37 mouse cellular contexts compared by ENCODE assay signal in genomic region chr6:120062934-120063333, GRCm38 (mm10). TPM values are rescaled to one million over a fixed set of nuclear protein-coding genes. Genes with fewer than 3 reads are reported as not detected.
DNase-seq lines count a peak whose midpoint lies in the region; ATAC-seq and TF ChIP-seq lines count a peak whose summit lies in the region.
"Had no signal": no experiment of that assay in that cellular context is flagged by ENCODE, and none has a peak within 500 bp of the region (broad histone marks: within the 10 kb centered on the region; RNA-seq: fewer than 3 reads in every experiment).

No protein-coding gene starts in this region.

- no peak overlapping the region for H3K9ac ChIP-seq in intestine, embryonic 16.5 days (ENCODE audit: low read depth, low read length)
- H3K9ac ChIP-seq: embryonic facial prominence, embryonic 13.5 days; hindbrain, embryonic 13.5 days; limb, embryonic 12.5 days; lung, embryonic 15.5 days had no signal

- ATAC-seq in intestine, embryonic 16.5 days = no peak
- ATAC-seq: forebrain, embryonic 16.5 days; intestine, postnatal 0 days; midbrain, embryonic 16.5 days had no signal

- 86% methylated on average over 5 of the region's 5 CpGs for WGBS in intestine, embryonic 16.5 days

- H3K9me3 ChIP-seq in intestine, embryonic 16.5 days (ENCODE audit: control insufficient read depth, low read length) = no peaks in the 10 kb centered on the region
- H3K9me3 ChIP-seq: embryonic facial prominence, embryonic 13.5 days; hindbrain, embryonic 13.5 days; limb, embryonic 12.5 days; lung, embryonic 15.5 days had no signal

- H3K27me3 ChIP-seq in intestine, embryonic 16.5 days (replicated peaks; ENCODE audit: control insufficient read depth, insufficient read depth, low read length) = no peaks in the 10 kb centered on the region
- H3K27me3 ChIP-seq: CH12.LX; embryonic facial prominence, embryonic 13.5 days; hindbrain, embryonic 13.5 days; limb, embryonic 12.5 days; lung, embryonic 15.5 days had no signal

- no peaks in the 10 kb centered on the region for H3K4me1 ChIP-seq in cortical plate, adult 2 months (ENCODE audit: control insufficient read depth, insufficient read depth, low read length)
- H3K4me1 ChIP-seq in intestine, embryonic 16.5 days (ENCODE audit: control insufficient read depth, insufficient read depth, low read length) = no peaks in the 10 kb centered on the region
- H3K4me1 ChIP-seq: embryonic facial prominence, embryonic 13.5 days; hindbrain, embryonic 13.5 days; limb, embryonic 12.5 days; lung, embryonic 15.5 days had no signal

- TF ChIP-seq CTCF in cortical plate, adult 2 months (IDR thresholded peaks at IDR 0.05; ENCODE audit: extremely low read depth, insufficient read depth, low read length) = no peak

- intact Hi-C loops in left cerebral cortex, postnatal 4 days (cut with DNase I) = no loop called here

- peak; percentile 4 to 15 for DNase-seq in frontal cortex, adult 2 months (ENCODE audit: extremely low spot score in 1 of 2, low spot score in 1 of 2)
- no peak for DNase-seq in frontal cortex, postnatal 10 days (ENCODE audit: low spot score in 2 of 2)
- peak; percentile 22 for DNase-seq in left cerebral cortex, adult 11 months (ENCODE audit: low spot score)
- no peak for DNase-seq in left cerebral cortex, postnatal 4 days
- peak; percentile 7 to 14 for DNase-seq in layer of hippocampus, postnatal 36 days
- DNase-seq: adrenal gland, postnatal 10 days; cerebellum, adult 11 months; gastrocnemius, postnatal 25 days; heart, adult 18-20 months; heart, postnatal 4 days; kidney, adult 9 months; kidney, postnatal 10 days; right cerebral cortex, postnatal 4 days; thymus, adult 2 months; thymus, postnatal 36 days had no signal

- H3K27ac ChIP-seq in cortical plate, adult 2 months (ENCODE audit: insufficient read depth, low read length) = peak overlapping the region; percentile 68
- no peak overlapping the region for H3K27ac ChIP-seq in intestine, embryonic 16.5 days (ENCODE audit: low read length)
- H3K27ac ChIP-seq: embryonic facial prominence, embryonic 13.5 days; hindbrain, embryonic 13.5 days; limb, embryonic 12.5 days; lung, embryonic 15.5 days; stomach, postnatal 0 days had no signal

- no peak overlapping the region for H3K4me2 ChIP-seq in intestine, embryonic 16.5 days (ENCODE audit: low read depth, low read length)
- H3K4me2 ChIP-seq: embryonic facial prominence, embryonic 13.5 days; heart, embryonic 11.5 days; hindbrain, embryonic 13.5 days; limb, embryonic 12.5 days; lung, embryonic 15.5 days; midbrain, embryonic 11.5 days had no signal

- no peak for TF ChIP-seq POLR2A in cortical plate, adult 2 months (IDR thresholded peaks at IDR 0.05; ENCODE audit: extremely low read depth, insufficient read depth, low read length)

- H3K36me3 ChIP-seq in intestine, embryonic 16.5 days (ENCODE audit: control insufficient read depth, insufficient read depth, low read length) = no peaks in the 10 kb centered on the region
- H3K36me3 ChIP-seq: embryonic facial prominence, embryonic 13.5 days; hindbrain, embryonic 13.5 days; limb, embryonic 12.5 days; lung, embryonic 15.5 days had no signal

- H3K4me3 ChIP-seq in cortical plate, adult 2 months (ENCODE audit: insufficient read depth, low read length) = no peak overlapping the region
- H3K4me3 ChIP-seq in intestine, embryonic 16.5 days (ENCODE audit: low read length) = no peak overlapping the region
- H3K4me3 ChIP-seq: embryonic facial prominence, embryonic 13.5 days; hindbrain, embryonic 13.5 days; limb, embryonic 12.5 days; lung, embryonic 15.5 days had no signal

RNA-seq across cellular contexts. Expression of gene Wnk1, which starts 24.5 kb away (rescaled TPM):
- 171 and 181 TPM in 2 replicates for polyA plus RNA-seq in frontal cortex, adult 2 months (2012; rRNA removed)
- total RNA-seq in left cerebral cortex, postnatal 4 days (2021) = 100 to 1,000 TPM; 154 to 168 TPM
- polyA plus RNA-seq in cortical plate, adult 2 months (2012; rRNA removed) = 206 and 212 TPM in 2 replicates
- total RNA-seq in layer of hippocampus, postnatal 36 days (2021) = 100 to 1,000 TPM; 181 to 211 TPM
- 27.0 and 29.6 TPM in 2 replicates for polyA plus RNA-seq in intestine, embryonic 16.5 days (2015; fragmentation: Nextera tagmentation; extraction: Ambion mirVana)

RNA-seq across cellular contexts. Expression of gene Ninj2, which starts 30.2 kb away (rescaled TPM):
- 3.8 and 4.5 TPM in 2 replicates for polyA plus RNA-seq in frontal cortex, adult 2 months (2012; rRNA removed)
- total RNA-seq in left cerebral cortex, postnatal 4 days (2021) = not detected
- 6.9 and 7.0 TPM in 2 replicates for polyA plus RNA-seq in cortical plate, adult 2 months (2012; rRNA removed)
- 1 to 10 TPM in 1 of 2 experiments, under 1 TPM in 1; 0.66 to 1.7 TPM for total RNA-seq in layer of hippocampus, postnatal 36 days (2021)
- 0.16 TPM in 1 of 2 replicates, not detected in the other for polyA plus RNA-seq in intestine, embryonic 16.5 days (2015; fragmentation: Nextera tagmentation; extraction: Ambion mirVana)
- total RNA-seq: adrenal gland, postnatal 10 days; gastrocnemius, adult 18-20 months; gastrocnemius, postnatal 25 days; heart, adult 18-20 months; heart, postnatal 4 days; liver, adult 2 months; megakaryocyte, adult 5-6 weeks; neutrophil, adult 5-6 weeks had no signal
- polyA plus RNA-seq: C2C12; embryonic facial prominence, embryonic 13.5 days; forebrain, embryonic 11.5 days; forebrain, embryonic 16.5 days; heart, embryonic 11.5 days; heart, embryonic 16.5 days; hindbrain, embryonic 13.5 days; intestine, postnatal 0 days; large intestine, adult 2 months; limb, embryonic 12.5 days; liver, adult 2 months; midbrain, embryonic 11.5 days; midbrain, embryonic 16.5 days; neural tube, embryonic 11.5 days; stomach, postnatal 0 days had no signal

Comparison
In these comparisons a context has a peak if more than half of its experiments do, and no peak if none do; other contexts are left out.
1. DNase-seq: peak in frontal cortex, adult 2 months (2 of 2), left cerebral cortex, adult 11 months (single experiment) and layer of hippocampus, postnatal 36 days (2 of 2); none in frontal cortex, postnatal 10 days (0 of 2) and left cerebral cortex, postnatal 4 days (single experiment).